Mouse (Mus musculus): Measurements from ENCODE around the gene Ddx39b. TPM values are rescaled to one million over a fixed set of nuclear protein-coding genes. Genes with fewer than 3 reads are reported as not detected.
"Not testable (repeated sequence)": the region's sequence is repeated elsewhere in the genome, so short reads cannot be mapped to it uniquely, and the experiment has no call there.

The Ddx39b gene
- total RNA-seq, 2 experiments from 2014 or later, result 189 to 235 TPM

GRCm38 (mm10) chr17:35262664-35263522 lies 21.3 kb downstream of the Ddx39b start, which contains the start of gene H2-D1:
H2-D1 (plus strand) TSS chr17:35262730.
- peak; percentile 99 for DNase-seq

GRCm38 (mm10) chr17:35263523-35263883 lies 22.0 kb downstream of the Ddx39b start:
- DNase-seq, result no peak

- no peak for DNase-seq
Observed at GRCm38 (mm10) chr17:35267399-35268086, 26.0 kb downstream of the Ddx39b start.

- peak; percentile 77 for DNase-seq
Observed at GRCm38 (mm10) chr17:35269653-35270347, 28.3 kb downstream of the Ddx39b start.

- DNase-seq, result no peak
Observed at GRCm38 (mm10) chr17:35272249-35272648, 30.7 kb downstream of the Ddx39b start.

GRCm38 (mm10) chr17:35274770-35275169 lies 33.2 kb downstream of the Ddx39b start:
- peak; percentile 96 for DNase-seq

- DNase-seq, result no peak
Observed at GRCm38 (mm10) chr17:35276304-35276864, 34.8 kb downstream of the Ddx39b start.

- no peak for DNase-seq
Observed at GRCm38 (mm10) chr17:35278049-35278448, 36.5 kb downstream of the Ddx39b start.

GRCm38 (mm10) chr17:35278957-35279688 lies 37.6 kb downstream of the Ddx39b start:
- DNase-seq, result no peak

GRCm38 (mm10) chr17:35280276-35280675 lies 38.7 kb downstream of the Ddx39b start:
- no peak for DNase-seq

- DNase-seq, result no peak
Observed at GRCm38 (mm10) chr17:35285431-35285830, 43.9 kb downstream of the Ddx39b start.

GRCm38 (mm10) chr17:35295796-35296195 lies 54.2 kb downstream of the Ddx39b start:
- peak; percentile 79 for DNase-seq

- DNase-seq, result not testable (repeated sequence)
Observed at GRCm38 (mm10) chr17:35300261-35300945, 58.9 kb downstream of the Ddx39b start.

- peak; percentile 98 for DNase-seq
Observed at GRCm38 (mm10) chr17:35301645-35302258, 60.2 kb downstream of the Ddx39b start.

GRCm38 (mm10) chr17:35303271-35303670 lies 61.7 kb downstream of the Ddx39b start:
- no peak for DNase-seq

Small RNA genes lying within 50 kb of the gene (microRNA-seq; reads per million reads assigned to microRNA genes)
- gene Mir6973a (not detected), gene Mir6974 (not detected), gene Mir6975 (not detected), gene Mir8094 (not detected)

Other genes with a start within 250 kb of the Ddx39b start
- gene Vars, start 240.8 kb upstream of the Ddx39b start, total RNA-seq (2021), result 10 to 100 TPM; 56.5 to 63.0 TPM
- 1 to 10 TPM in 1 of 2 experiments, under 1 TPM in 1; 0.72 to 1.5 TPM for gene Vwa7, start 225.2 kb upstream of the Ddx39b start, total RNA-seq (2021)
- gene Sapcd1, start 213.7 kb upstream of the Ddx39b start, total RNA-seq (2021), result 1 to 10 TPM; 1.1 to 1.6 TPM
- 1 to 10 TPM; 2.3 to 5.0 TPM for gene Msh5, start 195.0 kb upstream of the Ddx39b start, total RNA-seq (2021)
- 100 to 1,000 TPM in 1 of 2 experiments, 10 to 100 TPM in 1; 95.6 to 105 TPM for gene Clic1, start 191.8 kb upstream of the Ddx39b start, total RNA-seq (2021)
- gene Ddah2, start 182.7 kb upstream of the Ddx39b start, total RNA-seq (2021), result 10 to 100 TPM; 35.2 to 51.7 TPM
- not detected for gene Ly6g6c, start 176.4 kb upstream of the Ddx39b start, total RNA-seq (2021)
- under 1 TPM; 0.24 to 0.30 TPM for gene Mpig6b, start 175.6 kb upstream of the Ddx39b start, total RNA-seq (2021)
- under 1 TPM in 1 of 2 experiments, not detected in 1; 0.27 TPM for gene Ly6g6e, start 164.8 kb upstream of the Ddx39b start, total RNA-seq (2021)
- 1 to 10 TPM; 1.1 to 2.2 TPM for gene Ly6g6d, start 163.7 kb upstream of the Ddx39b start, total RNA-seq (2021)
- under 1 TPM in 1 of 2 experiments, not detected in 1; 0.48 TPM for gene Ly6g6f, start 156.1 kb upstream of the Ddx39b start, total RNA-seq (2021)
- gene Abhd16a, start 152.5 kb upstream of the Ddx39b start, total RNA-seq (2021), result 10 to 100 TPM; 77.2 to 91.4 TPM
- not detected for gene Ly6g5c, start 133.5 kb upstream of the Ddx39b start, total RNA-seq (2021)
- gene Ly6g5b, start 126.3 kb upstream of the Ddx39b start, total RNA-seq (2021), result under 1 TPM; 0.30 to 0.91 TPM
- gene Gpank1, start 120.3 kb upstream of the Ddx39b start, total RNA-seq (2021), result 10 to 100 TPM; 10.8 to 11.4 TPM
- 100 to 1,000 TPM; 198 to 200 TPM for gene Csnk2b, start 119.7 kb upstream of the Ddx39b start, total RNA-seq (2021)
- 10 to 100 TPM; 26.0 to 28.5 TPM for gene D17H6S53E, start 115.4 kb upstream of the Ddx39b start, total RNA-seq (2021)
- gene Apom, start 109.7 kb upstream of the Ddx39b start, total RNA-seq (2021), result 100 to 1,000 TPM in 1 of 2 experiments, 10 to 100 TPM in 1; 44.8 to 115 TPM
- gene Bag6, start 106.6 kb upstream of the Ddx39b start, total RNA-seq (2021), result 100 to 1,000 TPM; 300 to 349 TPM
- 100 to 1,000 TPM; 182 to 212 TPM for gene Prrc2a, start 76.8 kb upstream of the Ddx39b start, total RNA-seq (2021)
- 1 to 10 TPM; 6.6 to 6.8 TPM for gene Aif1, start 65.7 kb upstream of the Ddx39b start, total RNA-seq (2021)
- gene Lst1, start 53.3 kb upstream of the Ddx39b start, total RNA-seq (2021), result 10 to 100 TPM in 1 of 2 experiments, 1 to 10 TPM in 1; 10.0 to 10.5 TPM
- 10 to 100 TPM; 11.5 to 12.6 TPM for gene Ltb, start 47.3 kb upstream of the Ddx39b start, total RNA-seq (2021)
- gene Tnf, start 39.7 kb upstream of the Ddx39b start, total RNA-seq (2021), result 1 to 10 TPM; 1.3 to 1.4 TPM
- gene Lta, start 36.4 kb upstream of the Ddx39b start, total RNA-seq (2021), result under 1 TPM; 0.81 to 0.97 TPM
- gene Gm16181, start 20.9 kb upstream of the Ddx39b start, total RNA-seq (2021), result 1 to 10 TPM in 1 of 2 experiments, not detected in 1; 1.3 TPM
- gene Atp6v1g2, start 8.1 kb upstream of the Ddx39b start, total RNA-seq (2021), result 1 to 10 TPM; 5.6 to 9.4 TPM
- gene Nfkbil1, start 6.0 kb upstream of the Ddx39b start, total RNA-seq (2021), result 10 to 100 TPM; 17.3 to 17.5 TPM
- gene H2-D1, start 21.0 kb downstream of the Ddx39b start, total RNA-seq (2021), result 100 to 1,000 TPM; 105 to 116 TPM
- gene H2-Q1, start 78.7 kb downstream of the Ddx39b start, total RNA-seq (2021), result 1 to 10 TPM; 1.4 to 1.5 TPM
- gene H2-Q2, start 100.5 kb downstream of the Ddx39b start, total RNA-seq (2021), result 1 to 10 TPM in 1 of 2 experiments, under 1 TPM in 1; 0.70 to 1.4 TPM
- gene H2-Q4, start 137.9 kb downstream of the Ddx39b start, total RNA-seq (2021), result 10 to 100 TPM; 18.5 to 22.0 TPM
- gene H2-Q6, start 183.1 kb downstream of the Ddx39b start, total RNA-seq (2021), result 1 to 10 TPM; 3.2 to 4.6 TPM
- gene H2-Q7, start 197.4 kb downstream of the Ddx39b start, total RNA-seq (2021), result 1 to 10 TPM; 5.1 to 5.2 TPM
- gene H2-Q10, start 228.3 kb downstream of the Ddx39b start, total RNA-seq (2021), result 100 to 1,000 TPM in 1 of 2 experiments, 10 to 100 TPM in 1; 41.1 to 106 TPM

All from adrenal gland, postnatal 10 days (tissue).